Mouse (Mus musculus) kidney, embryonic 14.5 days (tissue): ENCODE measurements around the gene Ccr7. TPM values are rescaled to one million over a fixed set of nuclear protein-coding genes. Genes with fewer than 3 reads are reported as not detected.

Experiments
- ATAC-seq: fragments of 200-750 bp; cut with Nextera tagmentation; 2 replicates; pipeline ENCODE4 v1.8.0; 2017; ENCODE audit warnings: moderate number of reproducible peaks, mild to moderate bottlenecking, moderate TSS enrichment, moderate library complexity; ENCODE audit not compliant: low FRiP score, low TSS enrichment
- H3K27ac ChIP-seq: fragments of 300-500 bp; sonication (generic); 2 replicates; pipeline ENCODE4 v1.5.1; 2014; ENCODE audit warnings: low read depth, mild to moderate bottlenecking, low read length, moderate library complexity, mixed read lengths
- H3K27me3 ChIP-seq: fragments of 300-500 bp; sonication (generic); 2 replicates; pipeline ENCODE4 v1.6.1; 2014; ENCODE audit warnings: mild to moderate bottlenecking, low read length; ENCODE audit not compliant: control insufficient read depth, insufficient read depth
- H3K36me3 ChIP-seq: fragments of 300-500 bp; sonication (generic); 2 replicates; pipeline ENCODE4 v1.6.1; 2014; ENCODE audit warnings: low read length, mixed read lengths; ENCODE audit not compliant: control insufficient read depth, insufficient read depth
- H3K4me1 ChIP-seq: fragments of 300-500 bp; sonication (generic); 2 replicates; pipeline ENCODE4 v1.6.1; 2014; ENCODE audit warnings: low read length, mixed read lengths; ENCODE audit not compliant: control insufficient read depth, insufficient read depth
- H3K4me2 ChIP-seq: fragments of 300-500 bp; sonication (generic); replicated peaks from 2 replicates; pipeline ENCODE4 v1.6.1; 2014; ENCODE audit warnings: low read depth, mild to moderate bottlenecking, low read length
- H3K4me3 ChIP-seq: fragments of 300-500 bp; sonication (generic); 2 replicates; pipeline ENCODE4 v1.5.1; 2014; ENCODE audit warnings: mild to moderate bottlenecking, low read length
- H3K9ac ChIP-seq: fragments of 300-500 bp; sonication (generic); 2 replicates; pipeline ENCODE4 v1.6.1; 2014; ENCODE audit warnings: low read depth, mild to moderate bottlenecking, low read length, moderate library complexity
- H3K9me3 ChIP-seq: fragments of 300-500 bp; sonication (generic); 2 replicates; pipeline ENCODE4 v1.6.1; 2016; ENCODE audit warnings: low read length; ENCODE audit not compliant: control insufficient read depth
- WGBS: fragments of 180-500 bp; shearing (Covaris S2); extraction: QIAGEN DNeasy Blood & Tissue Kit; methylation state at CpG from one replicate; pipeline ENCODE4 v1.1.7; 2014; 5-methylcytosine and 5-hydroxymethylcytosine counted together
- polyA plus RNA-seq: library from polyadenylated mRNA; unstranded; fragments of >200 nt; fragmentation: Nextera tagmentation; extraction: Ambion mirVana; gene quantifications from 2 replicates; pipeline ENCODE4 v1.2.1, GENCODE M21; 2014

Ccr7 gene
- polyA plus RNA-seq, result 0.13 TPM in 1 of 2 replicates, not detected in the other

GRCm38 (mm10) chr11:99154987-99155641 is at the start of gene Ccr7:
Ccr7 (minus strand) TSS chr11:99155077.
- no peaks in the 10 kb centered on the region for H3K36me3 ChIP-seq
- H3K4me3 ChIP-seq, result no peak within 1 kb of the TSS
- H3K9me3 ChIP-seq, result no peaks in the 10 kb centered on the region
- H3K4me2 ChIP-seq, result no peak within 1 kb of the TSS
- ATAC-seq, result no peak
- no peak within 1 kb of the TSS for H3K9ac ChIP-seq
- no peak within 1 kb of the TSS for H3K27ac ChIP-seq
- no peaks in the 10 kb centered on the region for H3K4me1 ChIP-seq
- WGBS, result 63% methylated on average over 12 of the region's 12 CpGs
- H3K27me3 ChIP-seq, result no peaks in the 10 kb centered on the region

GRCm38 (mm10) chr11:99189154-99189582 is 34.3 kb upstream of the Ccr7 start:
- Histone ChIP-seq H3K4me2 (no peak overlapping the region), H3K27me3 (no peaks in the 10 kb centered on the region), H3K27ac (no peak overlapping the region), H3K9ac (no peak overlapping the region), H3K4me1 (no peaks in the 10 kb centered on the region), H3K4me3 (no peak overlapping the region), H3K36me3 (no peaks in the 10 kb centered on the region), H3K9me3 (no peaks in the 10 kb centered on the region)
- ATAC-seq, result no peak; the same call in 1 of the 2 replicates
- WGBS, result 25% methylated on average over 14 of the region's 14 CpGs

- Histone ChIP-seq H3K9ac (no peak overlapping the region), H3K4me3 (no peak overlapping the region), H3K27me3 (no peaks in the 10 kb centered on the region), H3K9me3 (no peaks in the 10 kb centered on the region), H3K27ac (no peak overlapping the region), H3K4me1 (peaks cover 4% of the 10 kb centered on the region; the same call in 1 of the 2 replicates), H3K4me2 (no peak overlapping the region), H3K36me3 (no peaks in the 10 kb centered on the region)
- 92% methylated on average over 4 of the region's 4 CpGs for WGBS
- ATAC-seq, result no peak
Observed at GRCm38 (mm10) chr11:99187348-99187747, 32.5 kb upstream of the Ccr7 start.

- H3K4me1 ChIP-seq, result peaks cover 5% of the 10 kb centered on the region; the same call in 1 of the 2 replicates
- H3K27me3 ChIP-seq, result no peaks in the 10 kb centered on the region
- H3K4me2 ChIP-seq, result no peak overlapping the region
- no peak for ATAC-seq
- WGBS, result 87% methylated on average over 2 of the region's 2 CpGs
- H3K9ac ChIP-seq, result no peak overlapping the region
- no peaks in the 10 kb centered on the region for H3K36me3 ChIP-seq
- H3K9me3 ChIP-seq, result no peaks in the 10 kb centered on the region
- H3K4me3 ChIP-seq, result no peak overlapping the region
- H3K27ac ChIP-seq, result no peak overlapping the region
Observed at GRCm38 (mm10) chr11:99186836-99187235, 32.0 kb upstream of the Ccr7 start.

- Histone ChIP-seq H3K4me1 (peaks cover 5% of the 10 kb centered on the region; the same call in 1 of the 2 replicates), H3K27me3 (no peaks in the 10 kb centered on the region), H3K9ac (no peak overlapping the region), H3K36me3 (no peaks in the 10 kb centered on the region), H3K4me3 (no peak overlapping the region), H3K27ac (no peak overlapping the region), H3K4me2 (no peak overlapping the region), H3K9me3 (no peaks in the 10 kb centered on the region)
- no peak for ATAC-seq
- WGBS, result 25% methylated on average over 11 of the region's 11 CpGs
Observed at GRCm38 (mm10) chr11:99182575-99182974, 27.7 kb upstream of the Ccr7 start.

GRCm38 (mm10) chr11:99180071-99180470 is 25.2 kb upstream of the Ccr7 start:
- H3K36me3 ChIP-seq, result no peaks in the 10 kb centered on the region
- peaks cover 5% of the 10 kb centered on the region; the same call in 1 of the 2 replicates for H3K4me1 ChIP-seq
- ATAC-seq, result no peak
- no peaks in the 10 kb centered on the region for H3K27me3 ChIP-seq
- no peak overlapping the region for H3K4me3 ChIP-seq
- H3K9me3 ChIP-seq, result no peaks in the 10 kb centered on the region
- no peak overlapping the region for H3K9ac ChIP-seq
- H3K4me2 ChIP-seq, result no peak overlapping the region
- 88% methylated on average over 5 of the region's 5 CpGs for WGBS
- no peak overlapping the region for H3K27ac ChIP-seq

GRCm38 (mm10) chr11:99177925-99178198 is 23.0 kb upstream of the Ccr7 start:
- H3K9ac ChIP-seq, result no peak overlapping the region
- WGBS, result 71% methylated on average over 3 of the region's 3 CpGs

GRCm38 (mm10) chr11:99177054-99177924 is 22.4 kb upstream of the Ccr7 start:
- H3K4me1 ChIP-seq, result peaks cover under 1% of the 10 kb centered on the region; the same call in 1 of the 2 replicates
- no peak overlapping the region for H3K9ac ChIP-seq
- no peak for ATAC-seq
- WGBS, result 70% methylated on average over 5 of the region's 5 CpGs
- no peaks in the 10 kb centered on the region for H3K36me3 ChIP-seq
- H3K9me3 ChIP-seq, result no peaks in the 10 kb centered on the region
- no peak overlapping the region for H3K4me3 ChIP-seq
- H3K27me3 ChIP-seq, result no peaks in the 10 kb centered on the region
- no peak overlapping the region for H3K4me2 ChIP-seq
- H3K27ac ChIP-seq, result no peak overlapping the region

More at GRCm38 (mm10) chr11:99177925-99178198, 23.0 kb upstream of the Ccr7 start:
- H3K4me1 ChIP-seq, result peaks cover 5% of the 10 kb centered on the region; the same call in 1 of the 2 replicates
- H3K27me3 ChIP-seq, result no peaks in the 10 kb centered on the region
- no peaks in the 10 kb centered on the region for H3K9me3 ChIP-seq
- H3K4me3 ChIP-seq, result no peak overlapping the region
- no peak overlapping the region for H3K27ac ChIP-seq
- no peak for ATAC-seq
- no peaks in the 10 kb centered on the region for H3K36me3 ChIP-seq
- no peak overlapping the region for H3K4me2 ChIP-seq

- no peaks in the 10 kb centered on the region for H3K9me3 ChIP-seq
- ATAC-seq, result no peak
- H3K27ac ChIP-seq, result no peak overlapping the region
- no peak overlapping the region for H3K9ac ChIP-seq
- no peak overlapping the region for H3K4me2 ChIP-seq
- no peaks in the 10 kb centered on the region for H3K36me3 ChIP-seq
- WGBS, result 79% methylated on average over 4 of the region's 4 CpGs
- H3K27me3 ChIP-seq, result no peaks in the 10 kb centered on the region
- H3K4me1 ChIP-seq, result no peaks in the 10 kb centered on the region
- H3K4me3 ChIP-seq, result no peak overlapping the region
Observed at GRCm38 (mm10) chr11:99172002-99172401, 17.1 kb upstream of the Ccr7 start.
